Mouse (Mus musculus) cortical plate, adult 2 months (tissue): ENCODE measurements around the gene Acp5.

Experiments
- CTCF ChIP-seq: fragments of 200-500 bp; IDR thresholded peaks from 2 replicates; pipeline ENCODE4 v1.5.1; 2011; ENCODE audit warnings: mild to moderate bottlenecking, control low read depth, low read length; ENCODE audit not compliant: insufficient read depth; ENCODE audit errors: extremely low read depth
- POLR2A ChIP-seq: fragments of 200-500 bp; IDR thresholded peaks from 2 replicates; pipeline ENCODE4 v1.6.1; 2011; ENCODE audit warnings: mild to moderate bottlenecking, low read length, control low read depth; ENCODE audit not compliant: insufficient read depth; ENCODE audit errors: extremely low read depth

GRCm38 (mm10) chr9:22162912-22163311 is 27.4 kb upstream of the Acp5 start:
- TF ChIP-seq POLR2A = no peak
- TF ChIP-seq CTCF = no peak
